Mouse (Mus musculus) heart, postnatal 0 days (tissue): ENCODE data around the gene Cubn. TPM values are rescaled to one million over a fixed set of nuclear protein-coding genes. Genes with fewer than 3 reads are reported as not detected.

ENCODE experiments used
- ATAC-seq: fragments of 200-750 bp; cut with Nextera tagmentation; 2 replicates; pipeline ENCODE4 v1.8.0; 2017; ENCODE audit warnings: low read depth, moderate number of reproducible peaks, moderate library complexity; ENCODE audit not compliant: insufficient read depth
- DNase-seq: peaks from one replicate; pipeline ENCODE4 v3.0.0-alpha.2; 2016; ENCODE audit warnings: low spot score
- H3K27ac ChIP-seq: fragments of 300-500 bp; sonication (generic); 2 replicates; pipeline ENCODE4 v1.5.1; 2014; ENCODE audit warnings: low read depth, mild to moderate bottlenecking
- H3K27me3 ChIP-seq: fragments of 300-500 bp; sonication (generic); 2 replicates; pipeline ENCODE4 v1.6.1; 2014; ENCODE audit warnings: low read length, mixed read lengths; ENCODE audit not compliant: control insufficient read depth, insufficient read depth
- H3K36me3 ChIP-seq: fragments of 300-500 bp; sonication (generic); replicated peaks from 2 replicates; pipeline ENCODE4 v1.6.1; 2014; ENCODE audit warnings: low read length, mixed read lengths; ENCODE audit not compliant: control insufficient read depth, insufficient read depth
- H3K4me1 ChIP-seq: fragments of 300-500 bp; sonication (generic); 2 replicates; pipeline ENCODE4 v1.6.1; 2014; ENCODE audit warnings: antibody characterized with exemption; ENCODE audit not compliant: control insufficient read depth, insufficient read depth
- H3K4me2 ChIP-seq: fragments of 300-500 bp; sonication (generic); 2 replicates; pipeline ENCODE4 v1.6.1; 2014; ENCODE audit warnings: low read depth, mild to moderate bottlenecking, low read length, moderate library complexity
- H3K4me3 ChIP-seq: fragments of 300-500 bp; sonication (generic); 2 replicates; pipeline ENCODE4 v1.5.1; 2014; ENCODE audit warnings: low read depth, low read length
- H3K9ac ChIP-seq: fragments of 300-500 bp; sonication (generic); replicated peaks from 2 replicates; pipeline ENCODE4 v1.6.1; 2014; ENCODE audit warnings: low read depth, low read length, mixed read lengths
- H3K9me3 ChIP-seq: fragments of 300-500 bp; sonication (generic); replicated peaks from 2 replicates; pipeline ENCODE4 v1.6.1; 2016; ENCODE audit warnings: low read length; ENCODE audit not compliant: control insufficient read depth
- CTCF ChIP-seq: IDR thresholded peaks from 2 replicates; pipeline ENCODE4 v1.5.1; 2016; ENCODE audit warnings: antibody characterized with exemption, control low read depth, low read depth
- EP300 ChIP-seq: IDR thresholded peaks from 2 replicates; pipeline ENCODE4 v1.6.1; 2016; ENCODE audit warnings: antibody characterized with exemption, low read depth
- WGBS: fragments of 180-500 bp; shearing (Covaris S2); extraction: QIAGEN DNeasy Blood & Tissue Kit; methylation state at CpG from one replicate; pipeline ENCODE4 v1.1.7; 2014; 5-methylcytosine and 5-hydroxymethylcytosine counted together
- polyA plus RNA-seq: library from polyadenylated mRNA; unstranded; fragments of >200 nt; fragmentation: Nextera tagmentation; extraction: Ambion mirVana; gene quantifications from 2 replicates; pipeline ENCODE4 v1.2.1, GENCODE M21; 2015
- total RNA-seq: library from RNA; depleted of rRNA; stranded (reverse); fragments of >200 nt; gene quantifications from 2 replicates; pipeline ENCODE4 v1.2.3, GENCODE M21; 2014; ENCODE audit warnings: low replicate concordance; rRNA removed

Gene Cubn
- total and polyA plus RNA-seq, 2 experiments from 2014 or later: 0.27 to 1.5 TPM

DNA sequence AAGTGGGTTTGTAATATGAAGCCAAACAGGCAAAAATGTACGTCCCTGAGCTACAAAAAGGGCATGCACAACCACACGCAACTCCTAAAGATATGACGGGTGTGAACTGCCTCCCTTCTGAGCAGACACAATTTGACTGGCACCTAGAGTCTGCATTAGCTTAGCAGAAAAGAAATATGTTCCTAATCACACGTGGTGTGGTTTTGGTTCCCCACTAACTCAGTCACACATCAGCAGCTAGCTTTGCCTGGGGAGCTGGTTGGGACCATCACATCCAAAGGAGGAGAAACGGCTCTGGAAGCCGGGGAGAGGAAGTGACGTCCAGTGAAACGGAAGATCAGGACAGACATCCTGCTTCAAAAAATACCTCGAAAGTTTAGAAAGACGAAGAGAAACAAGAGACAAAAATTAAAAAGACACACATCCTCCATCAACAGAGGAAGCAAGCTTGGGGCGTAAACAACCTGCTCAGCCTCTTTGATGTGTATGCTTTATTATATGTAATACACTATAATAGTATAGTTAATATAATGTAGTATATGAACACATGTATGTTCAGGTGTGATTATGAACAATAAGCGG lies 258.3 kb downstream of the Cubn start:
- H3K36me3 ChIP-seq: peaks cover 3% of the 10 kb centered on the region
- ATAC-seq (no peak), DNase-seq (no peak)
- no peaks in the 10 kb centered on the region for H3K9me3 ChIP-seq
- no peak overlapping the region for H3K27ac ChIP-seq
- H3K4me2 ChIP-seq: no peak overlapping the region
- no peak overlapping the region for H3K4me3 ChIP-seq
- H3K9ac ChIP-seq: no peak overlapping the region
- no peaks in the 10 kb centered on the region for H3K27me3 ChIP-seq
- TF ChIP-seq EP300: no peak
- TF ChIP-seq CTCF: no peak
- 69% methylated on average over 12 of the region's 12 CpGs for WGBS
- H3K4me1 ChIP-seq: peaks cover 19% of the 10 kb centered on the region

DNA sequence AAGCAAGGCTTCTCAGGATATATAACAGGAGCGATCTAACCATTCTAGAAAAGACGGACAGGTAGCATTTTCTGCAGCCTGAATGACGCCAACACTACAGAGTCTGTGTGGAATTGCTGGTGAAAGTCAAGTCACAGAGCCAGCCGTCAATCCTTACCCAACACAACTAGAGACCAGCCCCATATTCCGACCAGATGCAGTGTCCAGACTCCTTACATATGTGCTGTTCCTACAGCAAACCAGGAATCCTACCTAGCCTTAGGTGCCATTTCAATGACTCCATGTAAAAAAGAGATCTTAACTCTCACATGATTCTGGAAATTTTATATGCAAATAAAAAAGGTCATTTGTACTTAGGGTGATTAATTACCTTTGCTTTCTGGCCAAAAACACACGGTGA lies 259.3 kb downstream of the Cubn start:
- no peak overlapping the region for H3K9ac ChIP-seq
- H3K27ac ChIP-seq: no peak overlapping the region
- H3K27me3 ChIP-seq: no peaks in the 10 kb centered on the region
- WGBS: 94% methylated on average over 6 of the region's 6 CpGs
- DNase-seq (no peak), ATAC-seq (no peak)
- peaks cover 19% of the 10 kb centered on the region for H3K4me1 ChIP-seq
- H3K4me3 ChIP-seq: no peak overlapping the region
- H3K36me3 ChIP-seq: no peaks in the 10 kb centered on the region; the same call in 1 of the 2 replicates
- no peaks in the 10 kb centered on the region for H3K9me3 ChIP-seq
- TF ChIP-seq EP300: no peak
- no peak for TF ChIP-seq CTCF
- H3K4me2 ChIP-seq: no peak overlapping the region

DNA sequence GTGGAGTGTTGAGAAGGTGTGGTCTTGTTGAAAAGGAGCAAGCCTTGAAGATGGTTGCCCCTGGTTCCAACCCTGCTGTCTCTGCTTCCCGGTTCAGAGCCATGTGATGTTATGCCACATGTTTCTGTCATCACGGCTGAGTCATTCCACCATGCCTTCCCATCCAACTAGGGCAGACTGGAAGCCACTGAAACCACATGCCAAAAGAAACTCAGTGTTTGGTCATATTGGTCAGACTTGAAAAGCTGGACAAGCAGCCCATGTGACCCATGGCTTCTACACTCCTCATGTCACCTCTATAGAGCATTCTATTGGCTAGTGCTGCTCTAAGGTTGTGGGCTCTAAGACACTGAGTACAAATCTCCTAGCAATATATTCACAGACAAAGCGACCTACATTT lies 261.9 kb downstream of the Cubn start:
- Histone ChIP-seq H3K36me3 (no peaks in the 10 kb centered on the region; the same call in 1 of the 2 replicates), H3K27me3 (no peaks in the 10 kb centered on the region), H3K4me2 (no peak overlapping the region), H3K4me1 (peaks cover 17% of the 10 kb centered on the region), H3K9ac (no peak overlapping the region), H3K4me3 (no peak overlapping the region), H3K9me3 (no peaks in the 10 kb centered on the region), H3K27ac (no peak overlapping the region)
- TF ChIP-seq EP300: no peak
- TF ChIP-seq CTCF: no peak
- DNase-seq (no peak), ATAC-seq (no peak)
- 93% methylated on average over 3 of the region's 3 CpGs for WGBS

Other genes with a start within 250 kb of the Cubn start
- gene Rsu1, start 220.4 kb downstream of the Cubn start, total RNA-seq: 175 and 202 TPM in 2 replicates
- 125 and 126 TPM in 2 replicates for gene Rsu1, start 220.4 kb downstream of the Cubn start, polyA plus RNA-seq
- gene Trdmt1, start 52.9 kb upstream of the Cubn start, total RNA-seq: 5.7 and 19.0 TPM in 2 replicates
- gene Trdmt1, start 52.9 kb upstream of the Cubn start, polyA plus RNA-seq: 9.3 and 10.3 TPM in 2 replicates
- 2,529 and 2,768 TPM in 2 replicates for gene Vim, start 82.1 kb upstream of the Cubn start, total RNA-seq
- 696 and 707 TPM in 2 replicates for gene Vim, start 82.1 kb upstream of the Cubn start, polyA plus RNA-seq